Mouse (Mus musculus) C2C12 (cell line): ENCODE measurements around the gene Nr4a1.

Source experiments
- CEBPB ChIP-seq: IDR thresholded peaks from one replicate; pipeline ENCODE4 v1.6.1; 2011; ENCODE audit warnings: low read depth, mild to moderate bottlenecking, control low read depth, moderate library complexity
- CTCF ChIP-seq: IDR thresholded peaks from one replicate; pipeline ENCODE4 v1.5.1; 2011; ENCODE audit not compliant: control insufficient read depth, insufficient read depth, insufficient read length
- FOSL1 ChIP-seq: IDR thresholded peaks from one replicate; pipeline ENCODE4 v1.8.0; 2011; ENCODE audit warnings: mild to moderate bottlenecking, low read length; ENCODE audit not compliant: poor library complexity, insufficient read depth, severe bottlenecking
- MYOD1 ChIP-seq: IDR thresholded peaks from one replicate; pipeline ENCODE4 v1.6.1; 2011; ENCODE audit warnings: low read depth; ENCODE audit not compliant: control insufficient read depth, insufficient read length
- MYOG ChIP-seq: IDR thresholded peaks from one replicate; pipeline ENCODE4 v1.6.1; 2011; ENCODE audit not compliant: control insufficient read depth, insufficient read length; ENCODE audit errors: extremely low read depth
- USF1 ChIP-seq: IDR thresholded peaks from one replicate; pipeline ENCODE4 v1.6.1; 2011; ENCODE audit warnings: low read depth, mild to moderate bottlenecking, control low read depth, moderate library complexity

- TF ChIP-seq CTCF, result no peak
- no peak for TF ChIP-seq USF1
- TF ChIP-seq FOSL1, result no peak
- no peak for TF ChIP-seq MYOD1
- no peak for TF ChIP-seq CEBPB
- TF ChIP-seq MYOG, result no peak
Measured at GRCm38 (mm10) chr15:101233183-101233582, 20.9 kb upstream of the Nr4a1 start.
